Mouse (Mus musculus): ENCODE measurements at regions not wholly inside any gene's neighbourhood (a gene's known extent, or its start where the extent isn't known, plus 50 kb on each side); places are given as distances from the start of the nearest gene placed in this dataset.

DNA sequence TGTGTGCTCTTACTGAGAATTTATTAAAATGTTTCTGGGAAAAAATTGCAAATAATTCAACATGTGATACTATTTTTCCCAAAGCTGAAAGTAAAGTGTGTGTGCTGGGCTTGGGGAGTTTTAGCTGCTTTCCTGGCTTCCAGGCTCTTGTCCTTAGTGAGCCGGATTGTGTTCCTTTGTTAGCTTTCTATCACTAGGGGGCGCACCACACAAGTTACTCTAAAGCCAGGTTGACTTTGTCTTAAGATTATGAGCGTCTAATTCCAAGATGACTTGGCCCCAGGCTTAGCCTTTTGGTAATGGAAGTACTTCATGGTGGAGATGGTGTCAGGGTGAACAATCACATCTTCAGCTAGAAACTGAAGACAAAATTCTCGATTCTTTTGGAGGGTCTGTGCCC, 230.2 kb downstream of the Tbl1xr1 start:
- no peak for TF ChIP-seq POLR2A (IDR thresholded peaks at IDR 0.05; ENCODE audit: low read depth, low read length)
- TF ChIP-seq CTCF (IDR thresholded peaks at IDR 0.05; ENCODE audit: borderline replicate concordance, insufficient read depth, low read length), result no peak

Data from embryonic fibroblast, embryonic 13.5 days (primary cell).